Mouse (Mus musculus) MEL (cell line): ENCODE results near the gene Prickle4. TPM values are rescaled to one million over a fixed set of nuclear protein-coding genes. Genes with fewer than 3 reads are reported as not detected.

Source experiments
- DNase-seq: peaks from one replicate; pipeline ENCODE4 v3.0.0; 2011; ENCODE audit warnings: low read depth, low spot score
- H3K27ac ChIP-seq: 2 replicates; pipeline ENCODE4 v1.5.1; 2012; ENCODE audit warnings: low read depth, mild to moderate bottlenecking, control low read depth, low read length, moderate library complexity; ENCODE audit not compliant: control insufficient read depth
- H3K27me3 ChIP-seq, 2 experiments: fragments of 150-350 bp in 1 of 2; sonication (generic) in 1 of 2; 2 replicates each; pipeline ENCODE4 v1.6.1; 2012; ENCODE audit warnings: low read length in 2 of 2, mild to moderate bottlenecking in 2 of 2, improper control_type of control experiment in 1 of 2, moderate library complexity in 1 of 2; ENCODE audit not compliant: insufficient read depth in 2 of 2, control insufficient read depth in 1 of 2
- H3K36me3 ChIP-seq, 2 experiments: 2 replicates each; pipeline ENCODE4 v1.6.1; 2012 to 2014; ENCODE audit warnings: low read length in 2 of 2, improper control_type of control experiment in 1 of 2, inconsistent platforms in 1 of 2, mild to moderate bottlenecking in 1 of 2; ENCODE audit not compliant: insufficient read depth in 2 of 2, control insufficient read depth in 1 of 2
- H3K4me1 ChIP-seq, 2 experiments: fragments of 150-350 bp in 1 of 2; sonication (generic) in 1 of 2; 2 replicates each; pipeline ENCODE4 v1.6.1; 2012; ENCODE audit warnings: low read length in 2 of 2, improper control_type of control experiment in 1 of 2, mild to moderate bottlenecking in 1 of 2; ENCODE audit not compliant: insufficient read depth in 2 of 2, control insufficient read depth in 1 of 2
- H3K4me3 ChIP-seq, 2 experiments: fragments of 150-350 bp in 1 of 2; sonication (generic) in 1 of 2; 2 replicates each; pipeline ENCODE4 v1.5.1; 2012; ENCODE audit warnings: low read depth in 2 of 2, low read length in 2 of 2, mild to moderate bottlenecking in 2 of 2, moderate library complexity in 2 of 2, control low read depth in 1 of 2, improper control_type of control experiment in 1 of 2; ENCODE audit not compliant: control insufficient read depth in 1 of 2, insufficient read depth in 1 of 2
- H3K79me2 ChIP-seq: 2 replicates; pipeline ENCODE4 v1.6.1; 2012; ENCODE audit warnings: mild to moderate bottlenecking, low read length, moderate library complexity; ENCODE audit not compliant: control insufficient read depth, poor library complexity, insufficient read depth
- H3K9ac ChIP-seq: 2 replicates; pipeline ENCODE4 v1.6.1; 2012; ENCODE audit warnings: low read depth, mild to moderate bottlenecking, control low read depth, low read length, moderate library complexity; ENCODE audit not compliant: control insufficient read depth, poor library complexity, severe bottlenecking
- H3K9me3 ChIP-seq: fragments of 150-350 bp; sonication (generic); replicated peaks from 2 replicates; pipeline ENCODE4 v1.6.1; 2012; ENCODE audit warnings: mild to moderate bottlenecking, low read length, improper control_type of control experiment, moderate library complexity; ENCODE audit not compliant: insufficient read depth
- CHD2 ChIP-seq: IDR thresholded peaks from 2 replicates; pipeline ENCODE4 v1.6.1; 2011; ENCODE audit warnings: low read length, improper control_type of control experiment
- CTCF ChIP-seq, 3 experiments: IDR thresholded peaks in 2 of 3; conservative IDR thresholded peaks in 1 of 3; 2 replicates each; pipeline ENCODE4 v1.5.1; 2011 to 2012; ENCODE audit warnings: low read length in 3 of 3, low read depth in 2 of 3, mild to moderate bottlenecking in 2 of 3, improper control_type of control experiment in 1 of 3, inconsistent platforms in 1 of 3, mixed read lengths in 1 of 3, moderate library complexity in 1 of 3; ENCODE audit not compliant: control insufficient read depth in 1 of 3, insufficient read depth in 1 of 3, poor library complexity in 1 of 3, severe bottlenecking in 1 of 3
- E2F4 ChIP-seq: IDR thresholded peaks from 2 replicates; pipeline ENCODE4 v1.6.1; 2011; ENCODE audit warnings: low read depth, low read length, improper control_type of control experiment, borderline replicate concordance
- EP300 ChIP-seq, 2 experiments: IDR thresholded peaks; 2 replicates each; pipeline ENCODE4 v1.6.1; 2011; ENCODE audit warnings: improper control_type of control experiment in 2 of 2, low read length in 2 of 2, low read depth in 1 of 2, mild to moderate bottlenecking in 1 of 2
- JUND ChIP-seq: IDR thresholded peaks from 2 replicates; pipeline ENCODE4 v1.6.1; 2011; ENCODE audit warnings: low read depth, mild to moderate bottlenecking, improper control_type of control experiment, low read length
- KAT2A ChIP-seq: conservative IDR thresholded peaks from 2 replicates; pipeline ENCODE4 v1.6.1; 2012; ENCODE audit warnings: low read depth, low read length, improper control_type of control experiment, inconsistent platforms
- MAFK ChIP-seq: IDR thresholded peaks from 2 replicates; pipeline ENCODE4 v1.6.1; 2011; ENCODE audit warnings: low read depth, mild to moderate bottlenecking, low read length, improper control_type of control experiment, borderline replicate concordance
- MAX ChIP-seq: IDR thresholded peaks from 2 replicates; pipeline ENCODE4 v1.6.1; 2011; ENCODE audit warnings: low read length, improper control_type of control experiment
- MAZ ChIP-seq: IDR thresholded peaks from 2 replicates; pipeline ENCODE4 v1.6.1; 2012; ENCODE audit warnings: low read depth, mild to moderate bottlenecking, inconsistent platforms, low read length, improper control_type of control experiment
- MXI1 ChIP-seq: IDR thresholded peaks from 2 replicates; pipeline ENCODE4 v1.6.1; 2011; ENCODE audit warnings: mild to moderate bottlenecking, low read depth, low read length, improper control_type of control experiment
- MYB ChIP-seq: IDR thresholded peaks from 2 replicates; pipeline ENCODE4 v1.6.1; 2011; ENCODE audit warnings: mild to moderate bottlenecking, low read depth, low read length, improper control_type of control experiment
- MYC ChIP-seq: IDR thresholded peaks from 2 replicates; pipeline ENCODE4 v1.6.1; 2011; ENCODE audit warnings: low read depth, mild to moderate bottlenecking, low read length, improper control_type of control experiment, moderate library complexity
- NRF1 ChIP-seq: IDR thresholded peaks from 2 replicates; pipeline ENCODE4 v1.6.1; 2014; ENCODE audit warnings: low read depth, mild to moderate bottlenecking, inconsistent platforms, low read length, improper control_type of control experiment, moderate library complexity; ENCODE audit not compliant: poor library complexity, insufficient read depth, severe bottlenecking
- RAD21 ChIP-seq: IDR thresholded peaks from 2 replicates; pipeline ENCODE4 v1.6.1; 2011; ENCODE audit warnings: mild to moderate bottlenecking, low read depth, low read length, improper control_type of control experiment
- RCOR1 ChIP-seq: IDR thresholded peaks from 2 replicates; pipeline ENCODE4 v1.6.1; 2012; ENCODE audit warnings: low read depth, mild to moderate bottlenecking, inconsistent platforms, low read length, improper control_type of control experiment
- SIN3A ChIP-seq: IDR thresholded peaks from 2 replicates; pipeline ENCODE4 v1.6.1; 2012; ENCODE audit warnings: low read length, improper control_type of control experiment, inconsistent platforms
- TAL1 ChIP-seq: IDR thresholded peaks from 2 replicates; pipeline ENCODE4 v1.6.1; 2012; ENCODE audit warnings: mild to moderate bottlenecking, inconsistent platforms, low read length, moderate library complexity, mixed read lengths
- TBP ChIP-seq: IDR thresholded peaks from 2 replicates; pipeline ENCODE4 v1.8.0; 2011; ENCODE audit warnings: low read depth, low read length, improper control_type of control experiment
- UBTF ChIP-seq: IDR thresholded peaks from 2 replicates; pipeline ENCODE4 v1.6.1; 2012; ENCODE audit warnings: low read depth, mild to moderate bottlenecking, inconsistent platforms, low read length, improper control_type of control experiment, moderate library complexity, borderline replicate concordance; ENCODE audit not compliant: insufficient read depth
- ZC3H11A ChIP-seq: IDR thresholded peaks from 2 replicates; pipeline ENCODE4 v1.6.1; 2012; ENCODE audit warnings: low read depth, mild to moderate bottlenecking, inconsistent platforms, low read length, improper control_type of control experiment
- ZMIZ1 ChIP-seq: IDR thresholded peaks from 2 replicates; pipeline ENCODE4 v1.6.1; 2012; ENCODE audit warnings: low read depth, mild to moderate bottlenecking, inconsistent platforms, low read length, improper control_type of control experiment, moderate library complexity
- polyA plus RNA-seq, 2 experiments: library from polyadenylated mRNA; stranded (reverse) in 1 of 2; unstranded in 1 of 2; fragments of >175 nt in 1 of 2; fragments of >200 nt in 1 of 2; gene quantifications; 2 replicates each; pipeline versions ENCODE4 v1.2.1 to v1.2.4; 2012; ENCODE audit warnings: low replicate concordance in 2 of 2, low read depth in 1 of 2; ENCODE audit not compliant: insufficient read length in 2 of 2, insufficient read depth in 1 of 2, missing spikeins in 1 of 2
- total RNA-seq: library from RNA; depleted of rRNA; stranded (reverse); fragments of 300-350 nt; gene quantifications from 2 replicates; pipeline ENCODE4 v1.2.3, GENCODE M21; 2012

Gene Prickle4
- total and polyA plus RNA-seq, 3 experiments: 0.23 to 4.3 TPM; not detected in 1

- no peak overlapping the region for H3K9ac ChIP-seq
- no peaks in the 10 kb centered on the region for H3K9me3 ChIP-seq
- no peak overlapping the region for H3K27ac ChIP-seq
- H3K4me3 ChIP-seq: no peak overlapping the region
- H3K36me3 ChIP-seq: no peaks in the 10 kb centered on the region; a peak in 1 of 4 replicates
- no peaks in the 10 kb centered on the region for H3K4me1 ChIP-seq
- no peaks in the 10 kb centered on the region for H3K79me2 ChIP-seq
- H3K27me3 ChIP-seq: no peaks in the 10 kb centered on the region
- TF ChIP-seq TAL1 (no peak), ZC3H11A (no peak), E2F4 (no peak)
- DNase-seq: no peak
Measured at GRCm38 (mm10) chr17:47669166-47669565, 25.4 kb downstream of the Prickle4 start.

DNA sequence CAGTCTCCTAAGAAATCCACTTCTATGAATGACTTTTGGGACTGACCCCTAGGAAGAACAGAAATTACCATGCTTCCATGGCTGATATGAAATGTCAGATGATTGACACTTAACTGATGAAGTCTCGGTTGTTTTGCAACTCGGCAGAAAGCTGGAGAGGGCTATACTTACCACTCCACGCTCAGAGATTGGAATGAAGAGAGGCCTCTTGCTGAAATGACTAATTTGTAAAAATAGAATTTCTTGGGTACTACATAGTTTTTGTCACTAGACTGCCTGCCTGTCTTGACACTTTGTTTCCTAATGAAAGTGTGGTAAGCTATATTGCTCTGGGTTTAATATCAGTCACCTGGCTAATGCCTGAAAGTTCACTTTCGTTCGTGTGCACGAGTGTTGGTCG, 30.1 kb downstream of the Prickle4 start:
- Histone ChIP-seq H3K27ac (no peak overlapping the region), H3K36me3 (no peaks in the 10 kb centered on the region; a peak in 1 of 4 replicates)
- TF ChIP-seq MAX: no peak
- TF ChIP-seq MAZ: no peak
- TF ChIP-seq SIN3A: no peak
- no peak for TF ChIP-seq CHD2
- no peak for TF ChIP-seq RCOR1
- no peak for TF ChIP-seq JUND
- no peak for TF ChIP-seq UBTF
- TF ChIP-seq TAL1: no peak
- no peak for TF ChIP-seq MYB
- no peak for TF ChIP-seq ZMIZ1
- TF ChIP-seq RAD21: no peak
- TF ChIP-seq MXI1: no peak
- TF ChIP-seq MYC: no peak
- TF ChIP-seq EP300 (IDR thresholded peaks at IDR 0.05; ENCODE audit: low read depth in 1 of 2, low read length in 2 of 2): no peak
- TF ChIP-seq NRF1: no peak
- TF ChIP-seq TBP: no peak
- no peak for TF ChIP-seq CTCF (IDR thresholded peaks at IDR 0.05 in 2 of 3, conservative IDR thresholded peaks at IDR 0.05 in 1 of 3; ENCODE audit: control insufficient read depth in 1 of 3, insufficient read depth in 1 of 3, low read depth in 2 of 3, low read length in 3 of 3, poor library complexity in 1 of 3, severe bottlenecking in 1 of 3)
- no peak for TF ChIP-seq E2F4
- TF ChIP-seq MAFK: no peak
- no peak for TF ChIP-seq KAT2A

More for the DNA sequence above, 30.1 kb downstream of the Prickle4 start:
- no peak for DNase-seq
- H3K9me3 ChIP-seq: no peaks in the 10 kb centered on the region
- H3K79me2 ChIP-seq: no peaks in the 10 kb centered on the region; the same call in 1 of the 2 replicates
- no peak overlapping the region for H3K9ac ChIP-seq
- no peaks in the 10 kb centered on the region for H3K4me1 ChIP-seq
- H3K4me3 ChIP-seq: no peak overlapping the region
- no peaks in the 10 kb centered on the region for H3K27me3 ChIP-seq
